Mouse (Mus musculus) thymus, adult 2 months (tissue): ENCODE data around the gene Nek8.

Source experiments
- CTCF ChIP-seq: fragments of 200-500 bp; IDR thresholded peaks from 2 replicates; pipeline ENCODE4 v1.5.1; 2012; ENCODE audit warnings: mild to moderate bottlenecking, control low read depth, low read length, moderate library complexity, borderline replicate concordance; ENCODE audit not compliant: control insufficient read depth, poor library complexity, insufficient read depth; ENCODE audit errors: extremely low read depth
- POLR2A ChIP-seq: fragments of 200-500 bp; IDR thresholded peaks from 2 replicates; pipeline ENCODE4 v1.6.1; 2012; ENCODE audit warnings: mild to moderate bottlenecking, low read length, control low read depth, moderate library complexity; ENCODE audit not compliant: control insufficient read depth, poor library complexity, insufficient read depth; ENCODE audit errors: extremely low read depth

- TF ChIP-seq POLR2A = no peak
- TF ChIP-seq CTCF = no peak
These were observed 16.6 kb upstream of the Nek8 start, which contains the start of gene Proca1 for GRCm38 (mm10) chr11:78193113-78193512.
